Mouse (Mus musculus) C2C12 (cell line): ENCODE measurements at regions not wholly inside any gene's neighbourhood (a gene's known extent, or its start where the extent isn't known, plus 50 kb on each side); places are given as distances from the start of the nearest gene placed in this dataset.

Source experiments
- H3K27me3 ChIP-seq: one replicate; pipeline ENCODE4 v1.6.1; 2011; ENCODE audit not compliant: control insufficient read depth, insufficient read depth, insufficient read length
- H3K36me3 ChIP-seq: one replicate; pipeline ENCODE4 v1.6.1; 2011; ENCODE audit not compliant: control insufficient read depth, insufficient read depth
- H3K4me3 ChIP-seq: one replicate; pipeline ENCODE4 v1.5.1; 2011; ENCODE audit warnings: mild to moderate bottlenecking, control low read depth; ENCODE audit not compliant: poor library complexity, insufficient read depth, severe bottlenecking
- H3K79me2 ChIP-seq: one replicate; pipeline ENCODE4 v1.6.1; 2011; ENCODE audit not compliant: control insufficient read depth, insufficient read depth
- H3K79me3 ChIP-seq: one replicate; pipeline ENCODE4 v1.6.1; 2011; ENCODE audit warnings: low read depth, control low read depth
- H3ac ChIP-seq: one replicate; pipeline ENCODE3; 2011; ENCODE audit warnings: low read depth; ENCODE audit not compliant: control insufficient read depth, insufficient read length
- CEBPB ChIP-seq: IDR thresholded peaks from one replicate; pipeline ENCODE4 v1.6.1; 2011; ENCODE audit warnings: low read depth, mild to moderate bottlenecking, control low read depth, moderate library complexity
- CTCF ChIP-seq: IDR thresholded peaks from one replicate; pipeline ENCODE4 v1.5.1; 2011; ENCODE audit not compliant: control insufficient read depth, insufficient read depth, insufficient read length
- FOSL1 ChIP-seq: IDR thresholded peaks from one replicate; pipeline ENCODE4 v1.8.0; 2011; ENCODE audit warnings: mild to moderate bottlenecking, low read length; ENCODE audit not compliant: poor library complexity, insufficient read depth, severe bottlenecking
- MAX ChIP-seq: IDR thresholded peaks from one replicate; pipeline ENCODE4 v1.6.1; 2011; ENCODE audit warnings: mild to moderate bottlenecking, control low read depth
- MYOD1 ChIP-seq: IDR thresholded peaks from one replicate; pipeline ENCODE4 v1.6.1; 2011; ENCODE audit warnings: low read depth; ENCODE audit not compliant: control insufficient read depth, insufficient read length
- MYOG ChIP-seq: IDR thresholded peaks from one replicate; pipeline ENCODE4 v1.6.1; 2011; ENCODE audit not compliant: control insufficient read depth, insufficient read length; ENCODE audit errors: extremely low read depth
- USF1 ChIP-seq: IDR thresholded peaks from one replicate; pipeline ENCODE4 v1.6.1; 2011; ENCODE audit warnings: low read depth, mild to moderate bottlenecking, control low read depth, moderate library complexity

GRCm38 (mm10) chr3:150852107-150852506 lies 585.6 kb upstream of the Adgrl4 start:
- Histone ChIP-seq H3K36me3 (no peaks in the 10 kb centered on the region), H3K4me3 (no peak overlapping the region), H3K79me2 (no peaks in the 10 kb centered on the region), H3K27me3 (no peaks in the 10 kb centered on the region), H3ac (no peak overlapping the region), H3K79me3 (no peaks in the 10 kb centered on the region)
- TF ChIP-seq USF1 (no peak), MAX (no peak), MYOD1 (no peak), MYOG (no peak), FOSL1 (no peak), CTCF (no peak), CEBPB (no peak)

- H3K27me3 ChIP-seq: no peaks in the 10 kb centered on the region
- H3K4me3 ChIP-seq: no peak overlapping the region
- no peak overlapping the region for H3ac ChIP-seq
- no peaks in the 10 kb centered on the region for H3K79me3 ChIP-seq
- no peak for TF ChIP-seq USF1
- no peaks in the 10 kb centered on the region for H3K79me2 ChIP-seq
- H3K36me3 ChIP-seq: no peaks in the 10 kb centered on the region
These were observed 541.0 kb upstream of the Adgrl4 start for GRCm38 (mm10) chr3:150896668-150897067.

GRCm38 (mm10) chr3:150910091-150910490 lies 527.6 kb upstream of the Adgrl4 start:
- Histone ChIP-seq H3K79me2 (no peaks in the 10 kb centered on the region), H3K27me3 (no peaks in the 10 kb centered on the region), H3K79me3 (no peaks in the 10 kb centered on the region), H3K36me3 (no peaks in the 10 kb centered on the region), H3ac (no peak overlapping the region), H3K4me3 (no peak overlapping the region)
- no peak for TF ChIP-seq MYOD1
- TF ChIP-seq USF1: no peak
- peak; percentile 22 for TF ChIP-seq CEBPB
- TF ChIP-seq FOSL1: peak; percentile 54
- TF ChIP-seq MAX: no peak
- TF ChIP-seq MYOG: no peak
- TF ChIP-seq CTCF: no peak

GRCm38 (mm10) chr3:150954897-150955296 lies 482.8 kb upstream of the Adgrl4 start:
- Histone ChIP-seq H3K79me3 (no peaks in the 10 kb centered on the region), H3K79me2 (no peaks in the 10 kb centered on the region), H3K36me3 (no peaks in the 10 kb centered on the region), H3ac (no peak overlapping the region), H3K4me3 (no peak overlapping the region), H3K27me3 (no peaks in the 10 kb centered on the region)
- TF ChIP-seq CEBPB (no peak), MYOD1 (no peak), MAX (no peak), MYOG (no peak), FOSL1 (no peak), USF1 (no peak)

- Histone ChIP-seq H3K27me3 (no peaks in the 10 kb centered on the region), H3K79me2 (no peaks in the 10 kb centered on the region), H3K36me3 (no peaks in the 10 kb centered on the region), H3K4me3 (no peak overlapping the region), H3ac (no peak overlapping the region), H3K79me3 (no peaks in the 10 kb centered on the region)
- TF ChIP-seq CTCF (no peak), MYOD1 (no peak), FOSL1 (no peak), CEBPB (no peak)
These were observed 438.0 kb upstream of the Adgrl4 start for GRCm38 (mm10) chr3:150999652-151000051.

GRCm38 (mm10) chr3:151000217-151000616 lies 437.5 kb upstream of the Adgrl4 start:
- H3K79me2 ChIP-seq: no peaks in the 10 kb centered on the region
- H3ac ChIP-seq: no peak overlapping the region
- no peak for TF ChIP-seq CEBPB
- no peak for TF ChIP-seq USF1
- TF ChIP-seq MYOG: no peak
- no peak for TF ChIP-seq MAX
- no peak for TF ChIP-seq CTCF
- TF ChIP-seq MYOD1: no peak
- TF ChIP-seq FOSL1: no peak
- H3K27me3 ChIP-seq: no peaks in the 10 kb centered on the region
- no peaks in the 10 kb centered on the region for H3K79me3 ChIP-seq
- no peaks in the 10 kb centered on the region for H3K36me3 ChIP-seq
- no peak overlapping the region for H3K4me3 ChIP-seq
